Mouse (Mus musculus) forebrain, embryonic 11.5 days (tissue): Measurements from ENCODE around the gene Aldh6a1. TPM values are rescaled to one million over a fixed set of nuclear protein-coding genes. Genes with fewer than 3 reads are reported as not detected.

Experiments used
- ATAC-seq: fragments of 200-750 bp; cut with Nextera tagmentation; replicated peaks from 2 replicates; pipeline ENCODE4 v1.8.0; 2017; ENCODE audit warnings: moderate TSS enrichment; ENCODE audit not compliant: low FRiP score
- DNase-seq: peaks from one replicate; pipeline ENCODE4 v3.0.0-alpha.2; 2017; ENCODE audit warnings: low spot score
- H3K27ac ChIP-seq: fragments of 300-500 bp; sonication (generic); 2 replicates; pipeline ENCODE4 v1.5.1; 2014; ENCODE audit warnings: low read depth, low read length
- H3K27me3 ChIP-seq: fragments of 300-500 bp; sonication (generic); 2 replicates; pipeline ENCODE4 v1.6.1; 2014; ENCODE audit warnings: mild to moderate bottlenecking, low read length, mixed read lengths; ENCODE audit not compliant: control insufficient read depth, insufficient read depth
- H3K36me3 ChIP-seq: fragments of 300-500 bp; sonication (generic); 2 replicates; pipeline ENCODE4 v1.6.1; 2014; ENCODE audit warnings: mild to moderate bottlenecking, low read length, moderate library complexity, mixed read lengths; ENCODE audit not compliant: control insufficient read depth, insufficient read depth
- H3K4me1 ChIP-seq: fragments of 300-500 bp; sonication (generic); replicated peaks from 2 replicates; pipeline ENCODE4 v1.6.1; 2014; ENCODE audit warnings: low read length, mixed read lengths; ENCODE audit not compliant: control insufficient read depth, insufficient read depth
- H3K4me2 ChIP-seq: fragments of 300-500 bp; sonication (generic); 2 replicates; pipeline ENCODE4 v1.6.1; 2014; ENCODE audit warnings: low read depth, mild to moderate bottlenecking, low read length, moderate library complexity, mixed read lengths; ENCODE audit not compliant: severe bottlenecking
- H3K4me3 ChIP-seq: fragments of 300-500 bp; sonication (generic); 2 replicates; pipeline ENCODE4 v1.5.1; 2014; ENCODE audit warnings: low read depth, low read length
- H3K9ac ChIP-seq: fragments of 300-500 bp; sonication (generic); 2 replicates; pipeline ENCODE4 v1.6.1; 2014; ENCODE audit warnings: low read length
- H3K9me3 ChIP-seq: fragments of 300-500 bp; sonication (generic); 2 replicates; pipeline ENCODE4 v1.6.1; 2016; ENCODE audit warnings: low read length, mixed read lengths; ENCODE audit not compliant: control insufficient read depth
- WGBS: fragments of 180-500 bp; shearing (Covaris S2); extraction: QIAGEN DNeasy Blood & Tissue Kit; methylation state at CpG from one replicate; pipeline ENCODE4 v1.1.7; 2014; 5-methylcytosine and 5-hydroxymethylcytosine counted together
- polyA plus RNA-seq: library from polyadenylated mRNA; unstranded; fragments of >200 nt; fragmentation: Nextera tagmentation; extraction: Ambion mirVana; gene quantifications from 2 replicates; pipeline ENCODE4 v1.2.1, GENCODE M21; 2014

Gene Aldh6a1
- polyA plus RNA-seq, 1 experiment from 2014 or later: 21.0 TPM

DNA sequence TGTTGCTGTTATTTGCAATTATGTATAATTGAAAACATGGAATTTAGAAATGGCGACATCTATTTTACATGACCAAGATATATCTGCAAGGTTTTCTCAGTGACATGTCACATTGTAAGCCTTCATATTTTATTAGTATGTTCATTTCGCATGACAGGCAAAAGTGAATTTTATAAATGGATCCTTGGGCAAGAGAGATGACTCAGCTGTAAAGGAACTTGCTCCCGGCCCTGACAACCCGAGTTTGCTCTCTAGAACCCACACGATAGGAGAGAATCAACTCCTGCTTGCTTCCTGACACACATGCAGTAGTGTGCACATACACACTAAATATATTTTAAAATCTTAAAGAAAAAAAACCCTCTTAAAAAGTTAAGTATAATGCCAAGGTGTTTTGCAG, 10.6 kb upstream of the Aldh6a1 start:
- Histone ChIP-seq H3K27ac (no peak overlapping the region), H3K9me3 (no peaks in the 10 kb centered on the region), H3K4me3 (no peak overlapping the region), H3K4me1 (no peaks in the 10 kb centered on the region), H3K9ac (no peak overlapping the region), H3K27me3 (no peaks in the 10 kb centered on the region), H3K4me2 (no peak overlapping the region), H3K36me3 (no peaks in the 10 kb centered on the region)
- ATAC-seq (no peak), DNase-seq (no peak)
- WGBS: 89% methylated on average over 5 of the region's 5 CpGs

DNA sequence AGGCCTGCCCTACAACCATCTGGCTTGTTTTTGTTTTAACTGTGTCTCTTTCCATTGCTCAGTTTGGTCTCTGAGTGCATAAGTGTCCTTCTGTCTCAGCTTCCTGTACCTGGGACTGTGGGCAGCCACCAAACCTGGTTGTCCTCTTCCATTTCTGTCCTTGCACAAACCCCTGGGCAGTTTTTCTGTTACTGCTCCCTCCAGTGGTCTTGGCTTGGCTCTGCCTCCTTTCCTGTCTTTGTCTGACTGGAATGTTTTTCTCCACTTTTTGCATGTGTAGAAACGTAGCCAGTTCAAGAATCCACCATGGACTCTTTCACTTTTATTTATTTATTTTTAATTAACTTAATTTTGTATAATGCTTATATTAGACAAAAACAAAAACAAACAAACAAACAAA, 9.0 kb upstream of the Aldh6a1 start:
- Histone ChIP-seq H3K4me2 (no peak overlapping the region), H3K4me1 (no peaks in the 10 kb centered on the region), H3K36me3 (no peaks in the 10 kb centered on the region), H3K27me3 (no peaks in the 10 kb centered on the region), H3K4me3 (no peak overlapping the region), H3K27ac (no peak overlapping the region), H3K9ac (no peak overlapping the region), H3K9me3 (no peaks in the 10 kb centered on the region)
- 66% methylated on average over 1 of the region's 1 CpGs for WGBS
- no peak for DNase-seq
- ATAC-seq: no peak

DNA sequence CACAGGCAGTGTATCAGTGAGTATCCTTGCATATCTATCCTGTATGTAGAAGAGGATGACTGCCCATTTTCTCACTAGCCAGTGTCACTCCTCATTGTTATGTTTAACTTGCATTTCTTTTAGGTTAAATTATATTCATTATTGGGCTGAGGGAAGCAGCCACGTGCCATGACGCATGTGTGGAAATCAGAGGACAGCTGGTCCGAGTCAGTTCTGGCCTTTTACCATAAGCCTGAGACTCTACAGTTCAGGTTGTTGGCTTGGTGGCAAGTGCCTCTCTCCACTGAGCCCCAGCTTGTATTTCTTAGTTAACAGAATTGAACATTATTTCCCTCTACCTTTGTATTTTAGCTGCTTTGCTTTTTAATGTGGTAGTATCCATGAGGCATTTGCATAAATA, 6.1 kb upstream of the Aldh6a1 start:
- no peak overlapping the region for H3K9ac ChIP-seq
- no peak overlapping the region for H3K4me2 ChIP-seq
- H3K27ac ChIP-seq: no peak overlapping the region
- no peaks in the 10 kb centered on the region for H3K9me3 ChIP-seq
- DNase-seq: no peak
- H3K4me1 ChIP-seq: no peaks in the 10 kb centered on the region
- H3K27me3 ChIP-seq: no peaks in the 10 kb centered on the region
- no peak overlapping the region for H3K4me3 ChIP-seq
- 88% methylated on average over 3 of the region's 3 CpGs for WGBS
- ATAC-seq: no peak
- no peaks in the 10 kb centered on the region for H3K36me3 ChIP-seq

DNA sequence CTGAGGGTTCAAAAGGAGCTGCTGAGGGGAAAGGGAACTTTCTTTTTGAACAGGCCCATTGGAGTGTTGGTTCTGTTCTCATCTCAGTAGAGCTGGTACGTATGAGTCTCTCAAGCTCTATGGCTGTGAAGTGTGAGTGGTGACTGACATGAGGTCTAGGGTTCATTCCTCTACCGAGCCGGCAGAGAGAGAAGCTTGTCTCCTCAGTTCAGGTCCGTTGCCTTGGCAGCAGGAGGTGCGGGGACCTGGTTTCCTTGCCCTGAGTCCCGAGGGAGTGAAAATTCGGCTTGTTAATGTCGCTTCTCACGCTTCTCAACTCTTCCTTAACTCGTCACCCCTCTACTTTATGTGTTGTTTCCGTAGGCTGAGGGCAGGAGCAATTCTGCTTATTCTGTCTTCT, 997 bp upstream of the Aldh6a1 start:
- H3K4me1 ChIP-seq: peaks cover 4% of the 10 kb centered on the region; the same call in 1 of the 2 replicates
- no peaks in the 10 kb centered on the region for H3K9me3 ChIP-seq
- no peaks in the 10 kb centered on the region for H3K36me3 ChIP-seq
- ATAC-seq (no peak), DNase-seq (peak; percentile 51)
- H3K27me3 ChIP-seq: no peaks in the 10 kb centered on the region; the same call in 1 of the 2 replicates
- H3K4me2 ChIP-seq: peak overlapping the region; percentile 85
- no peak overlapping the region for H3K27ac ChIP-seq
- under 1% methylated on average over 11 of the region's 11 CpGs for WGBS
- peak overlapping the region; percentile 71 for H3K9ac ChIP-seq
- peak overlapping the region; percentile 82 for H3K4me3 ChIP-seq

DNA sequence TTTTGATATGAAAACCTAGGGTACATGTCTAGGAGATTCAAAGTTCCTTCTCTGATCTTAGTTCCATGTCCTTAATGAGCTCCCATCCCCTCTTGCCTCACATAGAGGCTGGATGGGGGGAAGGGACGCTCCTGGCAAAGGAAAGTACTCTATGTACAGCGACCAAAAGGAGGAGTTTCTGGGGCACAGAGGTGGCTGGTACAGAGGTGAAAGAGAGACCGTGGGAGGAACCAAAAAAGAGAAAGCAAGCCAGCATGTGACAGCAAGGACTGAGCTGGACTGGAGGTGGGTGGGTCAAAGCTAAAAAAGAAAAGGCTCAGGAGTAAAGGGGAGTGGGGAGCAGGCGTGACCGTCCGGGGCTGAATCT, 470 bp downstream of the Aldh6a1 start:
- H3K9me3 ChIP-seq: no peaks in the 10 kb centered on the region
- peak overlapping the region; percentile 54 for H3K9ac ChIP-seq
- H3K27me3 ChIP-seq: no peaks in the 10 kb centered on the region; the same call in 1 of the 2 replicates
- peak overlapping the region; percentile 77 for H3K4me2 ChIP-seq
- ATAC-seq (no peak), DNase-seq (no peak)
- peak overlapping the region; percentile 82 for H3K4me3 ChIP-seq
- H3K36me3 ChIP-seq: no peaks in the 10 kb centered on the region
- under 1% methylated on average over 6 of the region's 6 CpGs for WGBS
- peaks cover 4% of the 10 kb centered on the region; the same call in 1 of the 2 replicates for H3K4me1 ChIP-seq
- no peak overlapping the region for H3K27ac ChIP-seq

DNA sequence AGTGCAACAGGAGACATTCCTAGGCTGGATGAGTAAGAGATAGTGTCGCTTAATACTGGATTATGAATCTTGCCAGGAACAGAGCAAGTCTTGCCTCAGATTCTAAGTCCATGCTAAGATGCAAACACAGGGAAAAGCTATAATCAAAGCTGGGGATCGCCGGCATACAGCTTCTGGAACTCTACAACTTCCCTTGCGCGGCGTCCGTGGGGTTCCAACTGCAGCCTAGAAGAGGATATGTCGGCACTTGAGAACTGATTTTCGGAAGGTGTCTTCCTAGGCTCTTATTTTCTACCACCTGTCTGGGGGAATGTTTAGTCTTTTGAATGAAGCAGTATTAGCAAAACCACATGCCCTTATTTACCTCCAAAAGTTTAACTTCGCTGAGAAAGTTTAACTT, 917 bp downstream of the Aldh6a1 start:
- DNase-seq: no peak
- 49% methylated on average over 10 of the region's 10 CpGs for WGBS
- no peak overlapping the region; the same call in 1 of the 2 replicates for H3K4me3 ChIP-seq

DNA sequence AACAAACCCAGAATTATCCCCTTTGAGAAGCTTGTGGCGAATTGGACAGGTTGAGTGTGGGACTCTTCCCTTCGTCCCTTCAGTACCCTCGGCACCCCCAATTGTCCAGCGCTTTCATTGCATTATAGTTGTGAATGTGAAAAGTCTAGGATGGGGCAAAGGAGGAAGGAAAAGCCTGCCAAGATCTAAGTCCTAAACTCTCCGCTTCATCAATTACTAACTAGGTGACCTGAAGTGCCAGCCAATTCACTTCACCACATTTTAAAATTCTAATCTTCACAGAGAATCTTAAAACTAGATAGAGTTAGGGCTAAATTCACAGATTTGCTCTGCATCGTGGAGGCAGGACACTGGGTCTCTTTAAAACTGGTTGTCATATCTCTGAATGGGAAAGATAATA, 2.6 kb downstream of the Aldh6a1 start:
- no peak for DNase-seq
- Histone ChIP-seq H3K27ac (no peak overlapping the region), H3K27me3 (no peaks in the 10 kb centered on the region; the same call in 1 of the 2 replicates), H3K36me3 (no peaks in the 10 kb centered on the region), H3K4me2 (no peak overlapping the region), H3K9me3 (no peaks in the 10 kb centered on the region), H3K4me1 (peaks cover 4% of the 10 kb centered on the region; the same call in 1 of the 2 replicates), H3K9ac (no peak overlapping the region), H3K4me3 (no peak overlapping the region)
- 83% methylated on average over 6 of the region's 6 CpGs for WGBS
- ATAC-seq: no peak

More for the DNA sequence above, 917 bp downstream of the Aldh6a1 start:
- Histone ChIP-seq H3K9ac (peak overlapping the region; percentile 54; the same call in 1 of the 2 replicates), H3K4me2 (peak overlapping the region; percentile 77; the same call in 1 of the 2 replicates), H3K36me3 (no peaks in the 10 kb centered on the region), H3K9me3 (no peaks in the 10 kb centered on the region), H3K27ac (no peak overlapping the region), H3K27me3 (no peaks in the 10 kb centered on the region; the same call in 1 of the 2 replicates), H3K4me1 (peaks cover 4% of the 10 kb centered on the region; the same call in 1 of the 2 replicates)
- no peak for ATAC-seq

DNA sequence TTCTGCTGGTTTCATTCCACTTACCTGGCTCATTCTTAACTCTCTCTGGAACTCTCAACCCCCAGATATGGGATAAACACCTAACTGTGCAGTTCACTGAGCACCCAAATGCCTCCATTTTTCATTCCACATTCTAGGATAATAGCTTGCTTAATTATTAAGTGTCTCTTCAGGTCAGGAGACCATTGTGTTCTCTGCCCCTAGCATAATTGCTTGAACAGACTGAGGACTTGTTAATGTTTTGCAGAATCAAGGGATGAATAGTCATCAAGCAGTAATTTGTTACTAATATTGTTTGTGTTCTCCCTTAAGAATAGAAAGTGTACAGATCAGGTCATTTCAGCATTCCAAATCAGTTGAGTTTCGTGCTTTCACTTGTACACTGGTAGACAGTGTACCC, 3.4 kb downstream of the Aldh6a1 start:
- ATAC-seq (no peak), DNase-seq (no peak)
- H3K27me3 ChIP-seq: no peaks in the 10 kb centered on the region; the same call in 1 of the 2 replicates
- 81% methylated on average over 1 of the region's 1 CpGs for WGBS
- H3K27ac ChIP-seq: no peak overlapping the region
- H3K4me2 ChIP-seq: no peak overlapping the region
- no peaks in the 10 kb centered on the region for H3K9me3 ChIP-seq
- no peak overlapping the region for H3K4me3 ChIP-seq
- H3K36me3 ChIP-seq: no peaks in the 10 kb centered on the region
- H3K9ac ChIP-seq: no peak overlapping the region
- H3K4me1 ChIP-seq: peaks cover 4% of the 10 kb centered on the region; the same call in 1 of the 2 replicates

DNA sequence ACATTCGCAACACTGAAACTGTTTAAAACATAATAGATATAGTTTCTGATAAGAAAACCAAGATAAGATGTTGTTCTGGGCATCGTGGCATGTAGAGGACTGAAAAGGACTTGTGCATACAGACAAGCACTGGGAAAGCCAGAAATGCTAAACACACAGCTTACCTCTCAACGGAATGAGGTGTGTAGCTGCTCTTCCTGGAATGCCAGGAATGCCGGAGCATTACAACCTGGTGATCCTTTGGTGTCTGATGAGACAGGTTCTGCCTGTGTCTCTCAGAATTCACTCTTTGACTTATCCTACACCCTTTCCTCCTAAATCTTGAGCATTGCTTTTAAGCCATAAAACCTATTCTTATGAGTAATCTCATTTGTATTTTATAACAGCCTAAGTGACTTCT, 8.3 kb downstream of the Aldh6a1 start:
- Histone ChIP-seq H3K9me3 (no peaks in the 10 kb centered on the region), H3K27ac (no peak overlapping the region), H3K4me3 (no peak overlapping the region), H3K9ac (no peak overlapping the region), H3K4me2 (no peak overlapping the region), H3K36me3 (no peaks in the 10 kb centered on the region), H3K27me3 (no peaks in the 10 kb centered on the region), H3K4me1 (no peaks in the 10 kb centered on the region)
- ATAC-seq: no peak
- DNase-seq: no peak
- 79% methylated on average over 4 of the region's 4 CpGs for WGBS
